Mouse (Mus musculus): ENCODE measurements around the gene Btg3.

DNA sequence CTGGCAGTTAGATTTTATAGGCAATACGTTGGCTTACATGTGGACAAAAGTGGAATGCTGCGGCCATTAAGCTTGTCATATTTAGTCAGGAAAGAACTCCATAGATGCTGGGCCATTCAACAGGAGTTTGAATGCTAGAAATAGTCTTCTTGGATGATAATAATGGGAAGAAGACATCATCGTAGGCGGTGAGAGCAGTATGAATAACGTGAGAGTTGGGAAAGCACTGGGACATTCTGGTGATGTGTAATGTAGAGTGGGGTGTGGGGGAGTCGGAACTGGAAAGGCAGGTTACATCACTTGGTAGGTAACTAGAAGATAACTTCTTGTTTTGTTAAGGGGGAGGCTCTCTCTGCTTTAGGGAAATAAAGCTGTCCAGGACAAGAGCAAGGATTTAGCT is 30.9 kb upstream of the Btg3 start:
- TF ChIP-seq POLR2A (IDR thresholded peaks at IDR 0.05; ENCODE audit: insufficient read length, low read depth) (no peak), TCF3 (IDR thresholded peaks at IDR 0.05; ENCODE audit: insufficient read length, low read depth) (no peak), SRF (IDR thresholded peaks at IDR 0.05; ENCODE audit: control insufficient read depth, insufficient read length, low read depth) (no peak), MAX (IDR thresholded peaks at IDR 0.05; ENCODE audit: low read depth) (no peak), USF1 (IDR thresholded peaks at IDR 0.05; ENCODE audit: low read depth) (no peak), POLR2AphosphoS2 (IDR thresholded peaks at IDR 0.05; ENCODE audit: insufficient read length, low read depth) (no peak), REST (IDR thresholded peaks at IDR 0.05; ENCODE audit: insufficient read depth, insufficient read length) (no peak), CEBPB (IDR thresholded peaks at IDR 0.05; ENCODE audit: insufficient read depth, poor library complexity, severe bottlenecking) (no peak), MYOD1 (IDR thresholded peaks at IDR 0.05; ENCODE audit: control insufficient read depth in 1 of 3, insufficient read length in 2 of 3, low read depth in 2 of 3) (no peak), E2F4 (IDR thresholded peaks at IDR 0.05; ENCODE audit: insufficient read depth) (no peak), TCF12 (IDR thresholded peaks at IDR 0.05; ENCODE audit: insufficient read depth, poor library complexity, severe bottlenecking) (no peak)
